Mouse (Mus musculus) hindbrain, embryonic 12.5 days (tissue): ENCODE results near the gene Eva1c. TPM values are rescaled to one million over a fixed set of nuclear protein-coding genes. Genes with fewer than 3 reads are reported as not detected.
"Not testable (repeated sequence)": the region's sequence is repeated elsewhere in the genome, so short reads cannot be mapped to it uniquely, and the experiment has no call there.

ENCODE experiments used
- ATAC-seq: fragments of 200-750 bp; cut with Nextera tagmentation; 2 replicates; pipeline ENCODE4 v1.8.0; 2017; ENCODE audit warnings: moderate TSS enrichment; ENCODE audit not compliant: low FRiP score
- H3K27ac ChIP-seq: fragments of 300-500 bp; sonication (generic); 2 replicates; pipeline ENCODE4 v1.5.1; 2016; ENCODE audit warnings: mild to moderate bottlenecking
- H3K27me3 ChIP-seq: fragments of 300-500 bp; sonication (generic); 2 replicates; pipeline ENCODE4 v1.6.1; 2016; ENCODE audit warnings: mild to moderate bottlenecking
- H3K36me3 ChIP-seq: fragments of 300-500 bp; sonication (generic); 2 replicates; pipeline ENCODE4 v1.6.1; 2016; ENCODE audit warnings: mild to moderate bottlenecking
- H3K4me1 ChIP-seq: fragments of 300-500 bp; sonication (generic); 2 replicates; pipeline ENCODE4 v1.6.1; 2016
- H3K4me2 ChIP-seq: fragments of 300-500 bp; sonication (generic); replicated peaks from 2 replicates; pipeline ENCODE4 v1.6.1; 2016; ENCODE audit warnings: mild to moderate bottlenecking
- H3K4me3 ChIP-seq: fragments of 300-500 bp; sonication (generic); 2 replicates; pipeline ENCODE4 v1.5.1; 2016; ENCODE audit warnings: mild to moderate bottlenecking
- H3K9ac ChIP-seq: fragments of 300-500 bp; sonication (generic); 2 replicates; pipeline ENCODE4 v1.6.1; 2016; ENCODE audit warnings: mild to moderate bottlenecking, moderate library complexity
- H3K9me3 ChIP-seq: fragments of 300-500 bp; sonication (generic); replicated peaks from 2 replicates; pipeline ENCODE4 v1.6.1; 2016; ENCODE audit warnings: mild to moderate bottlenecking
- WGBS: fragments of 180-500 bp; shearing (Covaris S2); methylation state at CpG from one replicate; pipeline ENCODE4 v1.1.7; 2016; 5-methylcytosine and 5-hydroxymethylcytosine counted together
- polyA plus RNA-seq: library from polyadenylated mRNA; unstranded; fragments of >200 nt; fragmentation: Nextera tagmentation; extraction: Ambion mirVana; gene quantifications from 2 replicates; pipeline ENCODE4 v1.2.1, GENCODE M21; 2016

Eva1c gene
- polyA plus RNA-seq, 1 experiment from 2014 or later, result 2.7 TPM

GRCm38 (mm10) chr16:90801928-90802327 lies 24.6 kb upstream of the Eva1c start:
- no peak overlapping the region for H3K4me3 ChIP-seq
- no peak for ATAC-seq
- no peak overlapping the region for H3K4me2 ChIP-seq
- no peak overlapping the region for H3K9ac ChIP-seq
- H3K9me3 ChIP-seq, result no peaks in the 10 kb centered on the region
- H3K27me3 ChIP-seq, result no peaks in the 10 kb centered on the region
- no peaks in the 10 kb centered on the region for H3K4me1 ChIP-seq
- H3K27ac ChIP-seq, result no peak overlapping the region
- WGBS, result 84% methylated on average over 3 of the region's 3 CpGs
- H3K36me3 ChIP-seq, result peaks cover 62% of the 10 kb centered on the region

GRCm38 (mm10) chr16:90804466-90804865 lies 22.1 kb upstream of the Eva1c start:
- Histone ChIP-seq H3K36me3 (peaks cover 41% of the 10 kb centered on the region), H3K27ac (no peak overlapping the region), H3K4me2 (no peak overlapping the region), H3K4me3 (no peak overlapping the region), H3K9ac (no peak overlapping the region), H3K4me1 (peaks cover 7% of the 10 kb centered on the region), H3K27me3 (no peaks in the 10 kb centered on the region), H3K9me3 (no peaks in the 10 kb centered on the region)
- no peak for ATAC-seq
- WGBS, result 96% methylated on average over 5 of the region's 5 CpGs

GRCm38 (mm10) chr16:90809975-90810715 lies 16.4 kb upstream of the Eva1c start, which contains the start of gene Urb1:
Gene Urb1, minus strand, starts transcription at chr16:90810413.
- peak; percentile 95 for ATAC-seq

GRCm38 (mm10) chr16:90810716-90811256 lies 15.7 kb upstream of the Eva1c start:
- Histone ChIP-seq H3K9me3 (no peaks in the 10 kb centered on the region), H3K4me3 (peak overlapping the region; percentile 67), H3K27ac (peak overlapping the region; percentile 70), H3K27me3 (no peaks in the 10 kb centered on the region), H3K4me2 (peak overlapping the region; percentile 72), H3K4me1 (peaks cover 17% of the 10 kb centered on the region), H3K9ac (peak overlapping the region; percentile 47), H3K36me3 (no peaks in the 10 kb centered on the region)
- peak; percentile 51 for ATAC-seq
- 56% methylated on average over 11 of the region's 11 CpGs for WGBS

More at GRCm38 (mm10) chr16:90809975-90810715, 16.4 kb upstream of the Eva1c start, which contains the start of gene Urb1:
- under 1% methylated on average over 44 of the region's 47 CpGs for WGBS
- Histone ChIP-seq H3K27me3 (no peaks in the 10 kb centered on the region), H3K9ac (peak within 1 kb of the TSS; percentile 49), H3K27ac (peak within 1 kb of the TSS; percentile 70), H3K4me1 (peaks cover 17% of the 10 kb centered on the region), H3K4me3 (peak within 1 kb of the TSS; percentile 67), H3K9me3 (no peaks in the 10 kb centered on the region), H3K4me2 (peak within 1 kb of the TSS; percentile 72), H3K36me3 (peaks cover 3% of the 10 kb centered on the region; the same call in 1 of the 2 replicates)

- Histone ChIP-seq H3K9ac (no peak overlapping the region), H3K4me2 (no peak overlapping the region), H3K4me1 (peaks cover 17% of the 10 kb centered on the region), H3K27ac (no peak overlapping the region), H3K9me3 (no peaks in the 10 kb centered on the region), H3K4me3 (no peak overlapping the region), H3K36me3 (no peaks in the 10 kb centered on the region), H3K27me3 (no peaks in the 10 kb centered on the region)
- 86% methylated on average over 5 of the region's 5 CpGs for whole genome bisulfite sequencing
- no peak for ATAC-seq
These were observed 14.4 kb upstream of the Eva1c start for GRCm38 (mm10) chr16:90812086-90812485.

- Histone ChIP-seq H3K4me1 (no peaks in the 10 kb centered on the region), H3K9ac (no peak overlapping the region), H3K27ac (no peak overlapping the region), H3K27me3 (no peaks in the 10 kb centered on the region), H3K4me3 (no peak overlapping the region), H3K4me2 (no peak overlapping the region), H3K9me3 (no peaks in the 10 kb centered on the region), H3K36me3 (no peaks in the 10 kb centered on the region)
- 84% methylated on average over 6 of the region's 6 CpGs for WGBS
- no peak for ATAC-seq
These were observed 6.2 kb upstream of the Eva1c start for GRCm38 (mm10) chr16:90820326-90820725.

- no peak overlapping the region for H3K27ac ChIP-seq
- no peak overlapping the region for H3K9ac ChIP-seq
- H3K27me3 ChIP-seq, result no peaks in the 10 kb centered on the region
- H3K4me3 ChIP-seq, result no peak overlapping the region
- no peak overlapping the region for H3K4me2 ChIP-seq
- 81% methylated on average over 14 of the region's 14 CpGs for WGBS
- no peaks in the 10 kb centered on the region for H3K9me3 ChIP-seq
- no peaks in the 10 kb centered on the region for H3K4me1 ChIP-seq
- ATAC-seq, result no peak
- no peaks in the 10 kb centered on the region for H3K36me3 ChIP-seq
These were observed 5.3 kb upstream of the Eva1c start for GRCm38 (mm10) chr16:90821046-90821697.

GRCm38 (mm10) chr16:90822284-90822935 lies 4.1 kb upstream of the Eva1c start:
- Histone ChIP-seq H3K4me2 (no peak overlapping the region), H3K4me3 (no peak overlapping the region), H3K27ac (no peak overlapping the region), H3K9me3 (no peaks in the 10 kb centered on the region), H3K4me1 (no peaks in the 10 kb centered on the region), H3K9ac (no peak overlapping the region), H3K36me3 (no peaks in the 10 kb centered on the region), H3K27me3 (no peaks in the 10 kb centered on the region)
- 88% methylated on average over 10 of the region's 10 CpGs for WGBS
- no peak for ATAC-seq

GRCm38 (mm10) chr16:90822981-90823380 lies 3.5 kb upstream of the Eva1c start:
- Histone ChIP-seq H3K9me3 (no peaks in the 10 kb centered on the region), H3K36me3 (no peaks in the 10 kb centered on the region), H3K4me1 (no peaks in the 10 kb centered on the region), H3K27me3 (0 out of 2 replicates have a peak, but pooled peaks cover 4% of the 10 kb centered on the region), H3K4me2 (no peak overlapping the region), H3K4me3 (no peak overlapping the region), H3K9ac (no peak overlapping the region), H3K27ac (no peak overlapping the region)
- WGBS, result 63% methylated on average over 7 of the region's 7 CpGs
- no peak for ATAC-seq

GRCm38 (mm10) chr16:90823986-90824385 lies 2.5 kb upstream of the Eva1c start:
- H3K9ac ChIP-seq, H3K27ac ChIP-seq, H3K36me3 ChIP-seq, H3K9me3 ChIP-seq, ATAC-seq, H3K4me3 ChIP-seq, H3K4me1 ChIP-seq, H3K4me2 ChIP-seq: not testable (repeated sequence)
- WGBS, result 71% methylated on average over 4 of the region's 4 CpGs
- peaks cover 14% of the 10 kb centered on the region for H3K27me3 ChIP-seq

GRCm38 (mm10) chr16:90826041-90826440 lies 478 bp upstream of the Eva1c start:
- no peak overlapping the region for H3K4me3 ChIP-seq
- H3K27me3 ChIP-seq, result peaks cover 26% of the 10 kb centered on the region
- no peaks in the 10 kb centered on the region for H3K9me3 ChIP-seq
- no peaks in the 10 kb centered on the region for H3K36me3 ChIP-seq
- WGBS, result 74% methylated on average over 5 of the region's 5 CpGs
- no peak overlapping the region for H3K27ac ChIP-seq
- H3K4me2 ChIP-seq, result no peak overlapping the region
- no peak overlapping the region for H3K9ac ChIP-seq
- ATAC-seq, result no peak
- H3K4me1 ChIP-seq, result peaks cover 15% of the 10 kb centered on the region

GRCm38 (mm10) chr16:90827498-90827897 lies 979 bp downstream of the Eva1c start:
- no peak for ATAC-seq
- WGBS, result 77% methylated on average over 9 of the region's 9 CpGs
- Histone ChIP-seq H3K27ac (no peak overlapping the region), H3K27me3 (peaks cover 40% of the 10 kb centered on the region), H3K9ac (no peak overlapping the region), H3K4me2 (no peak overlapping the region), H3K9me3 (no peaks in the 10 kb centered on the region), H3K4me3 (no peak overlapping the region), H3K4me1 (peaks cover 22% of the 10 kb centered on the region), H3K36me3 (no peaks in the 10 kb centered on the region)
